Mouse (Mus musculus) olfactory bulb, adult 2 months (tissue): ENCODE data around the gene Gm26661.

ENCODE experiments used
- CTCF ChIP-seq: fragments of 200-500 bp; IDR thresholded peaks from 2 replicates; pipeline ENCODE4 v1.5.1; 2012; ENCODE audit warnings: low read depth, mild to moderate bottlenecking, low read length, moderate library complexity; ENCODE audit not compliant: insufficient read depth
- POLR2A ChIP-seq: fragments of 200-500 bp; IDR thresholded peaks from 2 replicates; pipeline ENCODE4 v1.6.1; 2012; ENCODE audit warnings: mild to moderate bottlenecking, low read depth, low read length, moderate library complexity; ENCODE audit not compliant: insufficient read depth

GRCm38 (mm10) chr14:7791061-7791531, 291 bp upstream of the Gm26661 start:
- TF ChIP-seq POLR2A (no peak), CTCF (no peak)
